Mouse (Mus musculus): ENCODE results near the gene Cbx4. TPM values are rescaled to one million over a fixed set of nuclear protein-coding genes. Genes with fewer than 3 reads are reported as not detected.

The Cbx4 gene
- total RNA-seq, 2 experiments from 2014 or later = 14.0 to 14.8 TPM

- intact Hi-C loops (cut with DNase I) = no loop called here
- DNase-seq (ENCODE audit: low spot score) = peak; percentile 75
Measured at GRCm38 (mm10) chr11:119046601-119047245, 39.3 kb downstream of the Cbx4 start.

- DNase-seq (ENCODE audit: low spot score) = no peak
- intact Hi-C loops (cut with DNase I) = no loop called here
Measured at GRCm38 (mm10) chr11:119044551-119045337, 41.3 kb downstream of the Cbx4 start.

DNA sequence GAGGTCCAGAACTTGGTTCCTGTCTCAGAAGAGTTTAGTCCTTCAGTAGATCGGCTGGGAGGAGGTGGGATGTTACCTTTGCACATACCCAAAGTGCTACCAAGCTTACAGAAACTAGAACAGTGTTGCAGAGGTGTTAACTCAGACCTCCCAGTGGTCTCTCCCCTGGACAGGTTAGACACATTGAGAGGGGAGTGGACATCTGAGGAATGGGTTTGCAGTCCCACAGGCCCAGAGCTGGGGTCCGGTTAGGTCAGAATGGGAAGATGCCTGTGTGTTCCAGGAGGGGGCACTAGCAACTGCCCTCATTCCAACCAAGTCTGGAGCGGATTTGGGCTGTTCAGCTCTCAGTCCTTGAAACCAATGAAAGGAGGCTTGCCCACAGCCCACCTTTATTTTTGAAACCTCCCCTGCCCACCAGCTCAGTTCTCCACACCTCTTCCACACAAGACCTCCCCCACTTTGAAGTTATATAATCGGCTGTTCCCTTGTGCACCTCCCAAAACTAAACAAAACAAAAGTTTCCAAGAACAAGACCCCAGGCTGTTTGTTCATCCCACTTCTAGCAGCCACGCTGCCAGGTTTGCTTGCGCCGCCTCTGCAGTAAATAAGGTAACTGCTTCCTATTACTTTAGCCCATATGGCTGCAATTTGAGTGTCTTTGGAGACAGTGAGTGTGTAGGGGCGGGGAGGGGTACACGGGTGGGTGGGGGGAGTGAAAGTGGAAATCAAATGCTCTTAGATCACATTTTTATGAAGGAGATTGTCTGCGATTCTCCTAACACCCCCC is 42.1 kb downstream of the Cbx4 start:
- intact Hi-C loops (cut with DNase I) = loop anchor here (2.0 kb wide), 1 partner anchor 13 kb away; no protein-coding TSS in a partner anchor
- no peak for DNase-seq (ENCODE audit: low spot score)

DNA sequence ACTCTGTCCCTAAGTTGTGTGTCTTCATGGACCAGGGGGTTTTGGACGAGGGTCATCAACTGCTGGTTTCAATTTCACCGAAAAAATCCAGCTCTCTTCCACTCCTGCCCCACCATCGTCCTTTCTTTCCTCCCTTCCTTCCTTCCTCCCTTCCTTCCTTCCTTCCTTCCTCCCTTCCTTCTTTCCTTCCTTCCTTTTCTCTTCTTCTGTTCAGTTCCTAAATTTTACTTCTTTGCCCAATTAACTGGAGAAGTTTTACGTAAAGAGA is 42.8 kb downstream of the Cbx4 start:
- no peak for DNase-seq (ENCODE audit: low spot score)
- intact Hi-C loops (cut with DNase I) = loop anchor here (2.0 kb wide), 1 partner anchor 14 kb away; no protein-coding TSS in a partner anchor

GRCm38 (mm10) chr11:119042466-119043272 is 43.4 kb downstream of the Cbx4 start:
- intact Hi-C loops (cut with DNase I) = loop anchor here (2.0 kb wide), 1 partner anchor 14 kb away; no protein-coding TSS in a partner anchor
- DNase-seq (ENCODE audit: low spot score) = no peak

DNA sequence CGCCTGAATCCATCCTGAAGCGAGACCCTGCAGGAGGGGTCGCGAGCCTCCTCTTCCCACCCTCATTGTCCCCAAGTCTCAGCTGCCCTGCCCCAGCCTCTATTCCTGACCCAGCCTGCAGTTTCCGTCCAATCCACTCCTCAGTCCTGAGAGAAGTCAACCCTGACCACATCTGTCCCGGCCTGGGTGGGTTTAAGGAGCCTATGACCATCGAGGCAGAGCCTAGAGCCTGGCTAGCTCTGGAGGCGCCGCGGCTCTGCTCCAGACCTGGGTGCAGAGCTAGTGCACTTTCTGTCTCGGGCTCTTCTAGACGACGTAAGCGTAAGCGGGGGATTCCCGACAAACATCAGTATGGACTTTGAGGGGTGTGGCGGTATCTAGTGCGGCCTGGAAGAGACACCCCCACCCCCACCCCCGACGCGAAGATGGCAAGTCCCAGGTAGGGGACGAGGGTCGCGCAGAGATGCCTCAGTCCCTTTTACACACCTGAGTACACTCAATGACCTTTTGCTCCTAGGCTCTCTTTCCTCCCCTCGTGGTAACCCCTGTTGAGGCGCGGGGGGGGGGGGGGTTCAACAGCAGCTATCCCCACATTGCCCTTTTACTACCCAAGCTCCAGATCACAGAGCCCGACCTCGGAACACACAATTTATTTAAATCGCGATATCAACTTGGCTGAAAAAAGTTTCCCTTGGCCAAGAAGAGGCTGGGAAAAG is 44.1 kb downstream of the Cbx4 start:
- intact Hi-C loops (cut with DNase I) = loop anchor here (2.0 kb wide), 1 partner anchor 15 kb away; no protein-coding TSS in a partner anchor

GRCm38 (mm10) chr11:119041325-119041716 is 44.7 kb downstream of the Cbx4 start:
- intact Hi-C loops (cut with DNase I) = no loop called here
- no peak for DNase-seq (ENCODE audit: low spot score)

More for the DNA sequence above, 44.1 kb downstream of the Cbx4 start:
- DNase-seq (ENCODE audit: low spot score) = no peak

- intact Hi-C loops (cut with DNase I) = no loop called here
- peak; percentile 99 for DNase-seq (ENCODE audit: low spot score)
Measured at GRCm38 (mm10) chr11:119040600-119041324, 45.3 kb downstream of the Cbx4 start, which contains the start of gene Cbx8. Gene Cbx8 (minus strand): TSS chr11:119040969.

DNA sequence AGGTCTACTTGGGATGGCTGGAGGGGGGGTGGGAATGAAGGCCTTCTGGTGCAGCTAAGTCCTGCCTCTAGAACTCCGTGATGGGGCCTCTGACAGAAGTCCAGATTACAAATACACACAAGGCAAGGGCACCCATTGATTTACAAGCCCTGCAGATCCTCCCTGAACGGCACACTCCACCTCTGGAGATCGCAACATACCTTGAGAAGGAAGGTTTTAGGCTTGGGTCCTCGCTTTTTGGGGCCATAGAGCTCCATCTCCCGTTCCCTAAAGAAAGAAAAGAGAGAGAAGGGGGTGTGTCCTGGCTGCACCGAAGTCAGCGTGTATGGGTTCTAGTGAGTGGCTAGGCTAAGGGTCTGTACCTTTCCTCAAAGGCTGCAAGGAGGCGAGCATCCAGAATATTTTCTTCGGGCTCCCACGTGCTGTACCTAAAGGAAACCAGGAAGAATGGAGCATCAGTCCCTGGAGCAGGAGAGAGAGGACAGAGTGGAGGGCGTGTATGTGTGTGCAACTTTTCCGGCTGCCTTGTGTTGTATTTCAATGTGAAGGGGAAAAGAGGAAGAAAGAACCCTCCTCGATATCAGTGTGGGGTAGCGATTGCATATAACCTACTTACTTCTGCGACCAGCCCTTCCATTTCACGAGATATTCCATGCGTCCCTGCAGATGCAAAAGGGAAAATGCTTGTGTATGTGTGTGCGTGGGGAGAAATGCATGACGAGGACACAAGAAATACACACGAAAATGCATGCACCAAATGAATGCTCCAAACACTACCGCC is 46.1 kb downstream of the Cbx4 start:
- intact Hi-C loops (cut with DNase I) = no loop called here
- no peak for DNase-seq (ENCODE audit: low spot score)

DNA sequence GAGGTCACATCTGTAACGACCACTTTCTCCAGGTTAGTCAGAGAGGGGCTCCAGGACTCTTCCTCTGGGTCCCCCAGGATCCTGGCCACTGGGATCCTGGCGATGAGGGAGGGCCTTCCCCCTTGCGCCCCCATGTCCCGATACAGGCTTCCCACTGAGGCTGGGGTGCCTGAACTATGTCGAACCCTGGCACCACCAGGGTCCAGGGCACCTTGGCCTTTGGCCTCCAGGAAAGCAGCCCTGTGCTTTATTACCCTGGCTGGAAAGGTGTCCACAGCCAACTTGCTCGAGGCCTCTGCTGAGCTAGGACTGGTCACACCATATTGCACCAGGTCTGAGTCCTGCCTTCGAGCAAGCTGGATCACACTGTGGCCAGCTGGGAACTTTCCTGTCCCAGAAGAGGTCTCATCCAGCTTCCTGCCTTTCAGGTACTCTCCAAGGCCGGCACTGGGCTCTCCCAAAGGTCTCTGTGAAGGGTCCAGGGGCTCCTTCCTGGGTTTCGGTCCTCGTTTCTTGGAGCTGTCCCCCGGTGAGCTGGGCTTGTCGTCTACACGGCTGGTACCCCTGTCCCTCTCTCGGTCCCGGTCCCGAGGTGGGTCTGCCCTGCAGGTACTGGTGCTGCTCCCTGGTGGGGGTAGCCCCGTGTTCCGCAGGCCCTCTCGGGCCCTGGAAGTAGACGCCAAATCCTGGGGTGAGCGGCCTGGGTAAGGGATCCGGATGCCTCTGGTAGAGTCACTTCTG is 47.1 kb downstream of the Cbx4 start:
- intact Hi-C loops (cut with DNase I) = no loop called here
- DNase-seq (ENCODE audit: low spot score) = no peak

GRCm38 (mm10) chr11:119037780-119038401 is 48.1 kb downstream of the Cbx4 start:
- DNase-seq (ENCODE audit: low spot score) = no peak
- intact Hi-C loops (cut with DNase I) = no loop called here

GRCm38 (mm10) chr11:119036934-119037779 is 48.9 kb downstream of the Cbx4 start:
- DNase-seq (ENCODE audit: low spot score) = no peak
- intact Hi-C loops (cut with DNase I) = no loop called here

DNA sequence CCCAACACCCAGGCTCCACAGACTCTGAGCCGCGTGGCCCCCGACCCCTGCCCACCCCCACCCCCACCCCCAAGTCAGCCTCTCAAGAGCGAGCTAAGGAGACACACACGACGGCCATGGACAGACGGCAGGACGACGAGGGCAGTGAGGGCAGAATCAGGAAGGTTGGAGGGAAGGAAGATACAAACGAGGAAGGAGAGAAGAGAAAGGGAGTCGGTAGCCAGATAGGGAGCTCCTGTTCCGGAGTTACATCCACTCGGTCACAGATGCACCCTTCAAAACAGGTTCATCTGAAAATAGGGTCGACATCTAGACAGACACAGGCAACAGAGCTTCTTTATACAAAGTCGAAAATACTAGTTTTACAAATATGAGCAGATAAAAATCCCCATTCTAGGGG is 49.6 kb downstream of the Cbx4 start:
- no peak for DNase-seq (ENCODE audit: low spot score)
- intact Hi-C loops (cut with DNase I) = no loop called here

GRCm38 (mm10) chr11:119035686-119036165 is 50.3 kb downstream of the Cbx4 start:
- DNase-seq (ENCODE audit: low spot score) = no peak
- intact Hi-C loops (cut with DNase I) = no loop called here

DNA sequence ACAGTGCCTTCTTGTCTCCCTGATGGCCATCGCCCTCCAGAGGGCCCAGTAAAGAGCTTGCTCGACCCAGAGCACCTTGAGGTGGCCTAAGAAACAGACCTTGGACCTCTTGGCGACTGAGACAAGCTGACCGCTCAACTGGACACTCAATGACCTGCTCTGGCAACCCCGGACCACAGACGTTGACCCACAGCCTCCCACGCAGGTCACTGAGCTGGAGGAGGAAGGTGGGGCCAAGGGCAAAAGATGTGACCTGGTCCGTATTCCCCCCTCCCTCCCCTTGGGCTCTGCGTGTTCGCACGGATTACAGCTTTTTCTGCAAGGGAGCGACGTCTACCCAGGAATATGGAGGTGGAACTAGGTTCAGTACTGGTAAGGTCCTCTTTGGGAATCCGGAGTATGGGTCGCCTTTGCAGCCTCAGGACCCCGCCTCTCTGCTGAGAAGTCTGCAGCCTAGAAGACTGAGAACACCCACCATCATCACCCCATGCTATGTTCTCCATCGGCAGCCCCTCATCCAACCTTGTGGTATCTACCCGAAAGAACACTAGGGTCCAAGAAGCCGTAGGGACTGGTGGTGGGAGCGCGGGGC is 50.8 kb downstream of the Cbx4 start:
- no peak for DNase-seq (ENCODE audit: low spot score)
- intact Hi-C loops (cut with DNase I) = no loop called here
